Mouse (Mus musculus) E14TG2a.4 (cell line): ENCODE results near the gene Gm20388.

Source experiments
- H3K27me3 ChIP-seq: 2 replicates; pipeline ENCODE4 v1.6.1; 2014; ENCODE audit warnings: low read length, control low read depth; ENCODE audit not compliant: insufficient read depth
- H3K36me3 ChIP-seq: 2 replicates; pipeline ENCODE4 v1.6.1; 2014; ENCODE audit warnings: low read length, control low read depth; ENCODE audit not compliant: insufficient read depth
- H3K4me1 ChIP-seq: replicated peaks from 2 replicates; pipeline ENCODE4 v1.6.1; 2014; ENCODE audit warnings: low read depth, low read length, control low read depth
- H3K4me3 ChIP-seq: replicated peaks from 2 replicates; pipeline ENCODE4 v1.5.1; 2014; ENCODE audit warnings: mild to moderate bottlenecking, low read length
- H3K9me3 ChIP-seq: 2 replicates; pipeline ENCODE4 v1.6.1; 2014; ENCODE audit warnings: low read length, control low read depth
- CTCF ChIP-seq: conservative IDR thresholded peaks from 2 replicates; pipeline ENCODE4 v1.5.1; 2014; ENCODE audit warnings: low read length
- NANOG ChIP-seq: IDR thresholded peaks from 2 replicates; pipeline ENCODE4 v1.6.1; 2014; ENCODE audit warnings: borderline replicate concordance, low read length, mixed read lengths
- POU5F1 ChIP-seq: IDR thresholded peaks from 2 replicates; pipeline ENCODE4 v1.6.1; 2014; ENCODE audit warnings: low read length, borderline replicate concordance

Gene Gm20388

DNA sequence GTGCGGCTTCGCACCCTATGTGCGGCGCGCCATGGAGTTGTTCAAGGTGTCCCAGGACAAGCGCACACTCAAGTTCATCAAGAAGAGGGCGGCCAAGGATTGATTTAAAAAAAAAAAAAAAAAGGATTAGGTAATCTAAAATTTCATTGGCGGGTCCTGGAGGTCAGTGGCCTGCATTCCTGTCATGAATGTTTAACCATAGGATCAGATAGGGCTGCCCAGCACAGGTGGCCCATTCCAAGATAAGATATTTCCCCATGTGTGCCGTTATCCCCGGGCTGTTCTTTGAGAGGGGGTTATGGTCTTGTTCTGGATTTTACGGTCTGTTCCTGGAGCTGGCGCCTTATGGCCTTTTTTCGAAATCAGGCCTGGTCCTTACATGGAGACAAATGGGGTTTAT, 2926.1 kb downstream of the Gm20388 start:
- Histone ChIP-seq H3K4me1 (peaks cover 28% of the 10 kb centered on the region), H3K4me3 (peak overlapping the region; percentile 10; the same call in 1 of the 2 replicates), H3K36me3 (no peaks in the 10 kb centered on the region), H3K9me3 (no peaks in the 10 kb centered on the region), H3K27me3 (peaks cover 2% of the 10 kb centered on the region; the same call in 1 of the 2 replicates)
- TF ChIP-seq POU5F1 (no peak), NANOG (no peak), CTCF (no peak)

DNA sequence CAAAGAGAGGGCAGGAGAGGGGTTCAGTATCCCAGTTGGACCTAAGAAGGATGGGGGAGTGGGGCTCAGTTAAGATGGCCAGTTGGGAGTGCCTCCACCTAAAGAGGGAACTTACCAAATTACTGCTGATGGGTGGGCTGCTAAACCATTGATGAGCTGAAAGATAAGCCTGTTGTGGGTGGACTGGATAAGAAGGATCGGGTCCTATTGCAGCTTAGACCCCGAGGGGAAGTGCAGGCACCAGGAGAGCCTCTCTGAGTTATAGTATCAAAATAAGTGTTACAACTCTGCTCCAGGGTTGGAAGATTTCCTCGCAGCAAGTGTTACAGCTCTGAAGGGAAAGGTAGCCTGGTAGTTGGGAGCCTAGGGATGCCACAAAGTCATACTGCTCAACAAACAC, 2933.5 kb downstream of the Gm20388 start:
- Histone ChIP-seq H3K4me1 (peaks cover 14% of the 10 kb centered on the region), H3K36me3 (no peaks in the 10 kb centered on the region), H3K4me3 (no peak overlapping the region), H3K9me3 (no peaks in the 10 kb centered on the region), H3K27me3 (peaks cover 21% of the 10 kb centered on the region; the same call in 1 of the 2 replicates)
- TF ChIP-seq CTCF (no peak), POU5F1 (no peak), NANOG (no peak)

DNA sequence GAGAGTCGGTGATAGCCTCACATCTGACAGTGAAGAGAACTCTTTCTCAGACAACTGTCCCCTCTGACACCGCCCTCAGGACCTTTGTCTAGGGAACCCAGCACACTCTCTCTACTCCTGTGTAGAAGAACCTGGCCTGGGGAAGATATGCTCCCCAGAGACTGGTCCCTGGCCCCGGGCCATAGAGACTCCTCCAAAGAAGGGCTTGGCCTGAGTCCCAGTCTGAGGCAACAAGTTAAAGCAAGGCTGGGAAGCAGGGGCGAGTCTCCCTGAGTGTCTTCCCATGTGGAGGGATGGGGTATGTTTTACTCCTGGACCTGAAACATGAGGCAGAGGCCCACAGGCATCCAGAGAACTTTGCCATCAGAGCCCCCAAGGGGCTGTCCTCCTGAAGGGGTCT, 2935.0 kb downstream of the Gm20388 start:
- Histone ChIP-seq H3K4me3 (no peak overlapping the region), H3K36me3 (no peaks in the 10 kb centered on the region), H3K27me3 (peaks cover 26% of the 10 kb centered on the region; the same call in 1 of the 2 replicates), H3K4me1 (peaks cover 23% of the 10 kb centered on the region), H3K9me3 (no peaks in the 10 kb centered on the region)
- TF ChIP-seq NANOG = no peak

DNA sequence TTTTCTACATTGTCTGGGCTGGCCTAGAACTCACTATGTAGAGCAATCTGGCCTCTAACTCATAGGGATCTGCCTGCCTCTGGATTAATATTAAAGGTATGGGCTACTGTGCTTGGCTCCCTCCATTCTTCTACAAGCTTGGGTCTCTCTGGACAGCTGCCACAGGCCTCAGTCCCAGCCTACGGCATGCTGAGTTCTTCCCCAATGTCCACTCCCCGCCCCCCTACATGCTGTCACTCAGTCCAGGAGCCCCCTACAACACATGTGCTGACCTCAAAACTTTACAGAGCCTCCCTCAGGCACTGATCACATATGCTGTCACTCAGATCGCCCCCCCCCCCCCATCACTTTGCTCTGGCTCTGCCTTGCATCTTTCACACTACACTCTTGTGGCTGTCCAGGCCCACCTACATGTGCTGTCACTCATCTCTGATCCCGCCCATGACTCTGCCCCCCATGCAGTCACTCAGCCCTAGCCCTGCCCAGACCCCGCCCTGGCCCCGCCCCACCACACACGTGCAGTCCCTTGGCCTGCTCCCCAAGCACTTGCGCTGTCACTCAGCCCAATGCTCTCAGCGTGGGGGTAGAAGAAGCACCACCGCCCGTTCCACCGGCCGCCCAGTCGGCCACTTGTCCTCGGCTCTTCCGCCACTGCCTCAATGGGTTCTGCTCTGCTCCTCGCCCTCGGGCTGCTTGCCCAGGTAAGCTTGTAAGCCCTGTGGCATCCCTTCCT, 2937.4 kb downstream of the Gm20388 start, which contains the start of gene Cdh15:
Gene Cdh15 (plus strand): TSS at position 138 of the 733 bp plus-strand sequence.
- no peak for TF ChIP-seq NANOG
- TF ChIP-seq CTCF = no peak
- TF ChIP-seq POU5F1 = no peak
- H3K36me3 ChIP-seq = no peaks in the 10 kb centered on the region
- no peaks in the 10 kb centered on the region for H3K9me3 ChIP-seq
- peaks cover 23% of the 10 kb centered on the region for H3K4me1 ChIP-seq
- H3K27me3 ChIP-seq = peaks cover 26% of the 10 kb centered on the region; the same call in 1 of the 2 replicates
- H3K4me3 ChIP-seq = peak within 1 kb of the TSS; percentile 73

- Histone ChIP-seq H3K4me3 (0 out of 2 replicates have a peak overlapping the region, but pooled peaks have one; percentile 73), H3K27me3 (peaks cover 25% of the 10 kb centered on the region; the same call in 1 of the 2 replicates)
Observed at GRCm38 (mm10) chr8:122849152-122849910, 2938.7 kb downstream of the Gm20388 start.

DNA sequence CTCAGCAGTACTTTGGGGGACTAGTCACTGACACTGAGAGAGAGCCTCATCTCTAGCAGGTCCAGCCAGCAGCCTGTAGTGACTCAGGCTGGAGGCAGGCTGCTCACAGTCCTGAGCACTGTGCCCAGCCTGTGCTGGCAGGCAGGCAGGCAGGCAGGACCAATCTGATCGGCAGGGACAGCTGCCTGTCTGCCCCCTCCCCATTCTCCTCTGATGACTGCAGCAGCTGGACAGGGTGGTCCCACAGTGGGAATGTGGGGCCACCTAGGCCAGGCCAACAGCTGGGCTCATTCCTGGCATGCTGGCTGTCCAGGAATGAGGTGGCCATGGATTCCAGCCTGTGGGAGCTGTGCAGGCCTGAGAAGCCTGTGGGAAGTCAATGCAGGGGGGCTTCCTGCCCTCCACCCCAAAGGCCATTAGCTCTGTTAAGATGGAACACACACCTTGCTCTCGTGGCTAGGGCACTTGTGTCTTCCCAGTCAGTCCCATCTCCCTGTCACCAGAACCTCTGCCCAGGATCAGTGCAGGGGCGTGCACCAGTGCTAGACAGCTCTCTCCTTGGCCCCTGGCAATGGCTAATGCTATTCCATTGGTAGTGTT, 2940.1 kb downstream of the Gm20388 start:
- peaks cover 31% of the 10 kb centered on the region for H3K4me1 ChIP-seq
- TF ChIP-seq NANOG = no peak
- no peak for TF ChIP-seq CTCF
- no peak for TF ChIP-seq POU5F1
- peaks cover 24% of the 10 kb centered on the region; the same call in 1 of the 2 replicates for H3K27me3 ChIP-seq
- H3K9me3 ChIP-seq = no peaks in the 10 kb centered on the region
- H3K36me3 ChIP-seq = no peaks in the 10 kb centered on the region
- no peak overlapping the region for H3K4me3 ChIP-seq

More at GRCm38 (mm10) chr8:122849152-122849910, 2938.7 kb downstream of the Gm20388 start:
- Histone ChIP-seq H3K36me3 (no peaks in the 10 kb centered on the region), H3K4me1 (peaks cover 31% of the 10 kb centered on the region), H3K9me3 (no peaks in the 10 kb centered on the region)
- no peak for TF ChIP-seq POU5F1
- no peak for TF ChIP-seq CTCF
- no peak for TF ChIP-seq NANOG

DNA sequence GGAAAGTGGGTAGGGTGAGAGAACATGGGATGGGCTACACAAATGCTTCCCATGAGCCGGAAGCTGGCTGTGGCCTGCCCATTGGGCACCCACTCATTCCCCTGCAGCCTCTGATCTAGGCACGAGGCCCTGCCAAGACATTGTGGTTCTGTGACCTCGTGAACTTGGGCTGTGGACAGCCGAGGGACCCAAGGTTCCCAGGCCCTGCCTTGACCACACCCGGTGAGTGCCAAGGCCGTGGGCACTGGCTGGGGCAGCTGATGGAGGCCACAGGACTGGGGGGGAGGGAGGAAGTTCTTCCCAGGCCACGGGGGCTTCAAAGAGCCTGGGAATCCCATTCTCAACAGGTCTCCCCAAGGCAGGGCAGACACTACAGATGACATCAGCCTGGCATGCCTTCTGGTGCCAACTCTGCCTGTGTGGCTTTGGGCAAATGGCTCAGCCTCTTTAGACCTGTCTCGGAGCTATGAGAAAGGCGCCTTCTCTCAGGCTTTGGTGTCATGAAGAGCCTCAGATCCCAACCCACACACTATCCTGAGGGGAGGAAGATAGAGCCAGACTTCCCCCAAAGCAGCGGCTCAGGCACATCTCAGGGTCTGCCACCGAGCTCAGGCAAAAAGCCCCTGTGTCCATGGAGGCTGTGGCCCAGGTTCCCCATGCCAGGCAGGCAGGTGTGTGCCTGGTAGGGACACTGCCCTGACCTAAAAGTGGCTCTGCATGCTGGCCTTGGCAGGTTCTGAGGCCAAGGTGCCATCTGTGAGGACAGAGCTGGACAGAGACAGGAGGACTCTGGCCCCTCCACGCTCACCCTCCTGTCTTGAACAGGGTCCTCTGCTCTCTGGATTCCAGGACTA, 2941.3 kb downstream of the Gm20388 start:
- TF ChIP-seq POU5F1 = no peak
- TF ChIP-seq CTCF = no peak
- TF ChIP-seq NANOG = no peak
- Histone ChIP-seq H3K36me3 (no peaks in the 10 kb centered on the region), H3K4me3 (no peak overlapping the region), H3K9me3 (no peaks in the 10 kb centered on the region), H3K27me3 (peaks cover 19% of the 10 kb centered on the region; the same call in 1 of the 2 replicates), H3K4me1 (peaks cover 31% of the 10 kb centered on the region)

GRCm38 (mm10) chr8:122852546-122852905, 2941.9 kb downstream of the Gm20388 start:
- Histone ChIP-seq H3K4me3 (no peak overlapping the region), H3K4me1 (peaks cover 31% of the 10 kb centered on the region), H3K27me3 (peaks cover 17% of the 10 kb centered on the region; the same call in 1 of the 2 replicates), H3K36me3 (no peaks in the 10 kb centered on the region), H3K9me3 (no peaks in the 10 kb centered on the region)
- TF ChIP-seq CTCF (no peak), NANOG (no peak), POU5F1 (no peak)
